Mouse (Mus musculus) ovary, postnatal 36 days (tissue): Measurements from ENCODE around the gene Tesk2.
"Not testable (repeated sequence)": the region's sequence is repeated elsewhere in the genome, so short reads cannot be mapped to it uniquely, and the experiment has no call there.

ENCODE experiments used
- DNase-seq: peaks from one replicate; pipeline ENCODE4 v3.0.0; 2022; ENCODE audit warnings: low spot score, mixed read lengths

Tesk2 gene

DNA sequence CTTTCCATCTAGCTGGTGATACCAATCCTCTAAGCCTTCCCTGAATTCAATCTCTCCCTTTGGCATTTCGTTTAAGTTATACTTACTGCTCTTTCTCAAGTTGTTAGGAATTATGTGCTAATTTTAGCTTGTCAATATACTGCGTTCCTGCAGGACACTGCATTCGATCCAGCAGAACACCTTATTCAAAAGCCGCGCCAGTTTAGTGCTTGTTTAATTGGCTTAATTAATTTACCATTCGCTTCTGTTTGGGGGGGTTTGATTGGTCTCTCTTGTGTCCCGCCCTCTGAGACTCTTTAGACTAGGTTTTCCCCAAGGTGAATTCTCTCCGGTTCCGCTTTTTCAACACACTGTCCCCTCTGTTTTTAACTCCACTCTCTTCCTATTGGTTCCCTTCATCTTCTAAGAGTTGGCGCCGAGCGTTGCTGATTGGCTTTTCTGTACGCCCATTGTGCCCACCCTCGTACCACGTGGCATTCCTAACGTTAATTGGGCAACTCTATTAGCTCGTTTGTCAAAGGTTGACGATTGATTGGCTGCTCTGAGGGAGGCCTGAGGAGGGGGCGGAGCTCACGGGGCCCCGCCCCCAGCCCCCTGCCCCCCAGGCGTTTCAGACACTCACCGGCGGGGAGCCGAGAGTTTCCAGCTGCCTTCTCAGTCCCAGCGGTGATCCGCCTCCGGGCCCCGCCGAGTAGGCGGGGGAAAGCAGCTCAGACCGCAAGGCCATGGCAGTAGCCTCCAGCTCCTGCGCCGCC is at the start of gene Tesk2:
Gene Tesk2 (plus strand): TSS at position 606 of the 755 bp plus-strand sequence.
- peak; percentile 85 for DNase-seq

DNA sequence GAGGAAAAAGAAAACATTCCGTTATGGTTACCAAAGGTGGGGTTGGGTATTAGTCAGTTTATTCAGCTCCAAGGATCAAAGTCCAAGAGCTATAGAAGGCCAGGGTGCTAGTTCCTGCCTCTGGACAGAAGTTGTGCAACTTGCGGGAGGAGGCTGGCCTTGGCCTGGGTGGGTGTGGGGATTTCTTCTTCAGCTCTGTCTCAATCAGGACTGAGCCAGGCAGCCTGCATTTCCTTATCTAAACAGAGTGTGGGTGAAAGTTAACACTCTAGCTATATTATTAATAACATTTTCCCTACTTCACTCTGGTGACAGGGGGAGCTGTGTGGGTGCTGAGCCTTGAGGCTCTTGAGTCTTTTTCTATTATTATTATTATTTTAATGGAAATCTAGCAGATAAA is 48.0 kb upstream of the Tesk2 start:
- peak; percentile 68 for DNase-seq

DNA sequence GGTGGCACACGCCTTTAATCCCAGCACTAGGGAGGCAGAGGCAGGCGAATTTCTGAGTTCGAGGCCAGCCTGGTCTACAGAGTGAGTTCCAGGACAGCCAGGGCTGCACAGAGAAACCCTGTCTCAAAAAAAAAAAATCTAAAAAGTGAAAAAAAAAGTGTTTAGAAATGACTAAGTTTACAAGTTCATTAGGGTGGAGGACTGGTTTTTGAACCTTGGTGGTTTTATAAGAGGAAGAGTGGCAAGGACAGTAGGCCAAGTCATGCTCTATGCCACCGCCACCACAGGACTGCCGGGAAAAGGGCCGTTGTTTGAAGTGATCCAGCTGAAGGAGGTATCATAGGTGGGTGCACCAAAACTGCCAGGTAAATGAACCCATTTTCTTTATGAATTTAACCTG is 46.0 kb upstream of the Tesk2 start:
- not testable (repeated sequence) for DNase-seq

DNA sequence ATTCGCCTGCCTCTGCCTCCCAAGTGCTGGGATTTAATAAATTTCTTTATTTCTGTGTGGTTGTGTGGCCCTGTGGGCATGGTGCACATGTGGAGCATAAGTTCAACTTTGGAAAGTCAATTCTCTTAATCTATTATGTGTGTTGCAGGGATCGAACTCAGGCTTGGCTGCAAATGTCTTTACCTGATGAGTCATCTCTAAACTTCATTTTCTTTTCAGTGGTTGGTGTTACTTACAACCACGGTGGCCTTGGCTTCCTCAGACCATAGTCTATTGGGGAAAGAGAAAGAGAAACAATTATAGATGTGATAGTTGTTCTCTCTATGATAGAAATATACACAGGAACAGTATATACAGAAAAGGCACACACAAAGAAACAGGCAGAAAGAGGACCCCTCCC is 44.7 kb upstream of the Tesk2 start:
- no peak for DNase-seq

DNA sequence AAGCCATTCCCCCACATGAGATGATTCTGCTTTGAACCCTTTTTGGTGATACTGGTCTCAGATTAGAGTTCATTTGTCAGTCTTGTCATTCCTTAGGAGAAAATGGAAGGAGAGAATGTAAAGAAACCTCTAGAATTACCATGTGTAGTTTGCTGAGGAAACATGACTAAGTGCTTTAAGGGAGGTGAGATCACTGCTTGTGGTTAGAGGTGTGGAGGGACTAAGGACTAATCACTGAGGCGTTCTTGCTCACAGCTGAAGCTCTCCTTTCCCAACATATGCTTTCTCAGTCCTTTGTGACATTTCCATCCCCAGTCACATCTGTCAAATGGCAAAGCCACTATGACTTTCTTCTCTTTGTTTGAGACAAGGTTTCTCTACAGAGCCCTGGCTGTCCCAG is 42.9 kb upstream of the Tesk2 start:
- DNase-seq = no peak

DNA sequence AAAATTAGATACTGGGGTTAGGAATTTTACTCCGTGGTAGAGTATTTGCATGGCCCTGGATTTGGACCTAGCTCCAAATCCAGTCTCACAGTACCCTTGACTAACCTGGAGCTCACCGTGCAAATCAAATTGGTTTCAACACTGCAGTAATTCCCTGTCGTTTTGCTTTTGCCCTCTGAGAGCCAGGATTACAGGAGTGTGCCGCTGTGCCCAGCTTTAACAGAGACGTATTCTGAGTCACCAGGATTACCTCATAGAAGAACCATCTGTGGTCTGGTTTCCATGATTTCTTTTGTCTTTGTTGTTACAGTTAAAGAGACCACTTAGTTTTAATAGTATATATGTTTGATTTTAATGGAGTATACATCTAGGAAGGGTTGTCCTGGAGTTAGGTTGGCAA is 41.6 kb upstream of the Tesk2 start:
- DNase-seq = no peak

DNA sequence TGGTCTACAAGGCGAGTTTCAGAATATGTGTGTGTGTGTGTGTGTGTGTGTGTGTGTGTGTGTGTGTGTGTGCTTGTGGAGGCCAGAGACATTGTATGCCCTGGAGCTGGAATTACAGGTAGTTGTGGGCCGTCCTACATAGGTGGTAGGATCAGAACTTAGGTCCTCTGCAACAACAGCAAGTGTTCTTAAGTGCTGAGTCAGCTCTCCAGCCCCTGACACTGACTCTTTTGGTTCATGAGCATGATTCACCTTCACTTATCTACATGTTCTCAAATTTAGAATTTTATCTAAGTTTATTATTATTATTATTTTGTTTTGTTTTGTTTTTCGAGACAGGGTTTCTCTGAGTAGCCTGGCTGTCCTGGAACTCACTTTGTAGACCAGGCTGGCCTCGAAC is 40.2 kb upstream of the Tesk2 start:
- DNase-seq = not testable (repeated sequence)

DNA sequence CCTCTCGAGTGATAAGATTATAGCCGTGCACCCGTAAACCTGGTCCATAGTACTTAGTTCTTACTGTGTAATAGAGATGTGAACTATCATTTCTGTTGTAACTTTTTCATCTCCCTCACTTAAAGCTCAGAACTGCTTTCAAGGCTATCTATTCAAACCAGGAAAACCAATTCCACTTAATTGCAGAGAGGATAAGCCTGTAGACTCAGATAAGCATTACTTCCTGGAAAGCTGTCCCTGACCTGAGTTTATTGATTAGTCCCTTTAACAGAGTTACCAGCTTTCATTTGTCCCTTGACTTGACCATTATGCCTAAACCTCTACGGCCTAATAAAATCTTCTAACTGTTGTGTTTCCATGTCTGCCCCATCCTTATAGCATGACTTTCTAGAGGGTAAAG is 36.8 kb upstream of the Tesk2 start:
- no peak for DNase-seq

DNA sequence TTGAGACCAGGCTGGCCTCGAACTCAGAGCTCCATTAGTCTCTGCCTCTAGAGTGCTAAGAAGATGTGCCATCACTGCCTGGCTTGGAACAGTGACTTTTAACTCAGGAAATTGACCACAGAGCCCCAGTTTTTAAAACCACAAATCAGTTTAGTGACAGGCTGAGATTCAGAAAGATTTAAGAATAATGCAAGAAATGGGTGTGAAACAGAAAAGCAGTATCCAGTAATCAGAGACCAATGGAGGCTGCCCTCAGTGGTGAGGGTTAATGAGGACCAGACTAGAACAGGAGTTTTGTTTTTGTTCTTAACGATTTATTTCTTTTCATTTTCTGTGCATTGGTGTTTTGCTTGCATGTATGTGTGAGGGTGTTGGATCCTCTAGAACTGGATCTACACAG is 36.1 kb upstream of the Tesk2 start:
- DNase-seq = no peak

DNA sequence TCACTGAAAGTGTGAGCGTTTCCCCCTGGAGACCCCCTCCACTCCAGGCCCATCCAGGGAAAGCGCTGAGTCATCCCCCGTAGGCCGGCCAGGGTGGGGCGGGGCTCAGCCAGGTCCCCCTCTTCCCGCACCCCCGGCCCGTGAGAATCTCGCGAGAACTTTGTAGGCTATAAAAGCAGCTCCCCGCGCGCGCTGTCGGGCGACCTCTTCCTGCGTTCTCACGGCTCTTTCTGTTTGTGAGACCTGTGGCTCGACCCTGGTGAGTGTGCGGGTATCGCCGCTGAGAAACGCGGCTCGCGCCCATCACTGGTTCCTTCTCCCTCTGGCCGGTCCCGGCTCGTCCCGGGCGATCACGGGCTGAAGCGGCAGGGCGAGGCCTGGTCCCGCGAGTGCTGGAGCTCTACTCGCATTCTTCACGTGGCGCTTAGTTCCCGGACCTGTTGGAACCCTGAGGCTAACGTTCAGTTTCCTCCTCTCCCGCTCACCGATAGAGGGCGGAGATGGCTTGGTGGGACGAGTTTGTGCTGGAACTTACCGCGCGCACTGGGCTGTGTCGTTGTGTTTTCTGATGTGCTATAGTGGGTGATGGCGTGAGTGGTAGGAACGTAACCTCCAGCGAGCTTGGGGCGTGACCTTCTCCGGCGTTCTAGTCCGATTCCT is 35.2 kb upstream of the Tesk2 start, which contains the start of gene Prdx1:
Gene Prdx1 (plus strand): TSS at position 143 of the 660 bp plus-strand sequence.
- DNase-seq = peak; percentile 97

DNA sequence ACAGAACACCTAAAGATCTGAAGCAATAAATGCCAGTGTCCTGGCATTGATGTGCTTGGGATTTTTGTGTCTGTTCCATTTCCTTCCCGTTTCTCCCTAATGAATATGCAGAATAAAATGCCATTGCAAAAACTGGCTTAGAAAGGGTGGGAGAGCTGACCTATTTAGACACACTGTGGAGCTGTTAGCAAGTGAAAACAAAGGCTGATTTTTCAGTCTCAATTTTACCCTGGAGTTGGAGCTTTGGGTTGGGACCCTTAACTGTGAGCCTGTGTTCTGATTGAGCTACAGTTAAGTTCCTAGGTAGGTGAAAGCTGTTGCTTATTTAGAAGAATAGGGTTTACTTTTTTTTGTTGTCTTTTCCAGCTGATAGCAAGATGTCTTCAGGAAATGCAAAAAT is 33.7 kb upstream of the Tesk2 start:
- DNase-seq = no peak

DNA sequence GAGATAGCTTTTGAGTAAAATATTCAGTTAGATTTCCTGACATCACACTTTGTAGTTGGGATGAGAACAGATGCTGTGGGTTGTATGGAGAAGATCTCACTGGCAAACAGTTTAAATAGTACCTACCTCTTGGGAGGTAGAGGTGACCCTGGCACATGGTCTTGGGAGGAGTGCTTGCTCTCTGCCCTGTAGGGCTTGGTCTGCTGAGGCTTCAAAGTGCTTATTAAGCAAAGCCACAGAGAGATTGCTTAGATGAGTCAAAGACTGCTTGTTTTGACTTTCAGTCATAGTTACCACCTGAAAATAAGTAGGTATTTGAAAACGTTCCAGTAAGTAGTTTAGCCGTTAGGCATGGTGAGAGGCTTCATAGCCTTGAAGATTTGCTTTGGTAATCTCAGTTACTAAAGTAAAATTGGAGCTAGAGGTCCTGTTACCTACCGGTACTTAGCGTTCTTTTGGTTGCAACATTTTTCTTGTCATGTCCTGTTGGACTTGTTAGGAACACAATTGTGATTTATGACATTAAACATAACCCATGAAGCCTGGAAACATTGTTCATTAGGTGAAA is 31.4 kb upstream of the Tesk2 start:
- no peak for DNase-seq

DNA sequence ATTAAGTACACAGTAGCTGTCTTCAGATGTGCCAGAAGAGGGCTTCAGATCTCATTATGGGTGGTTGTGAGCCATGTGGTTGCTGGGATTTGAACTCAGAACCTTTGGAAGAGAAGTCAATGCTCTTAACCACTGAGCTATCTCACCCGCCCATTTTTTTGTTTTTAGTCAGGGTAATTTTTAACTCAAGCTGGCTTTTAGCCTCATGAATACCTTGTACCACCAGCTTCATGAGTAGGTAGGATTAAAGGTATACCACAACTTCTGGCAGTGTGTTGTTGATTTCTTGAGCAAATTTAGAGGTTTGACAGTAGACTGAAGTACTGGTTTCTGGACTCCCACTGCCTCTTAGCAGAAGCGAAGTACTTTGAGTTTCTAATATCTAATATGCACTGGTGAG is 28.6 kb upstream of the Tesk2 start:
- DNase-seq = no peak

DNA sequence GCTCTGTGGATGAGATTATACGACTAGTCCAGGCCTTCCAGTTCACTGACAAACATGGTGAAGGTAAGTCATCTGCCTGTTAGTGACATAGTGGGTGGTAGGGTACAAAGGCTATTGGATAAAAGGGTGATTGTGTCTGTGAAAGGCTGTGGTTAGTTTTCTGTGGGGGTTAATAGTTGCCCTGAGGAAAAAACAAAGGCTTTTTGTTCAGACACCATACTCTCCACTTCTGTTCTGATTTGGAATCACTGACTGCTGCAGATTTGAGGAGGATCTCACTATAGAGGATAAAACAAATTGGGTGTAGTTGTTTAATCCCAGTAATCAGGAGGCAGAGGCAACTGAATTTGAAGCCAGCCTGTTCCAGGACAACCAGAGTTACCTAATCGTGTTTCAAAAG is 27.0 kb upstream of the Tesk2 start:
- DNase-seq = no peak

DNA sequence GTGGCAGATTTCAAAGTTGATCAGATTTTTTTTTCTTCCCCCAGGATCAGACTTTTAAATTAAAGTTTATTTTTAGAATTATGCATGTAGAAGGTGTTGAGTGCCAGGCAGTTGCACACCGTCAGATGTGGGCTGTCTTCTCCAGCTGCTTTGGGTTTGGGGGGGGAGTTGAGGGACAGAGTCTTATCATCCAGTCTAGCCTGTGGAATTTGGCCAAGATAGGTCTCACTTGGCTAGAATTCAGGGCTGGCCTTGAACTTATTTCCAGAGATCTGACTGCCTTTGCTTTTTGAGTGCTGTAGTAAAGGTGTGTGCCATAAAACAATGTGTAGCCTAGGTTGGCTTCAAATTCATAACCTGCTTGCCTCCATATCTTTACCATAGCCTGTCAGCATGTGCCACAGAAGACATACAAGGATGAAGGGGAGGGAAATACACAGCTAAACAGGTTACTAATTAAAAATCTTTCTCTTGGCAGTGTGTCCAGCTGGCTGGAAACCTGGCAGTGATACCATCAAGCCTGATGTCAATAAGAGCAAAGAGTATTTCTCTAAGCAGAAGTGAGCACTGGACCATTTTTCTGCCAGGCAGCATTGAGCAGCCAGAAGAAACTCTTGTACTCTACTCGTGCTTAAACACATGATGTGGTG is 21.9 kb upstream of the Tesk2 start:
- no peak for DNase-seq

DNA sequence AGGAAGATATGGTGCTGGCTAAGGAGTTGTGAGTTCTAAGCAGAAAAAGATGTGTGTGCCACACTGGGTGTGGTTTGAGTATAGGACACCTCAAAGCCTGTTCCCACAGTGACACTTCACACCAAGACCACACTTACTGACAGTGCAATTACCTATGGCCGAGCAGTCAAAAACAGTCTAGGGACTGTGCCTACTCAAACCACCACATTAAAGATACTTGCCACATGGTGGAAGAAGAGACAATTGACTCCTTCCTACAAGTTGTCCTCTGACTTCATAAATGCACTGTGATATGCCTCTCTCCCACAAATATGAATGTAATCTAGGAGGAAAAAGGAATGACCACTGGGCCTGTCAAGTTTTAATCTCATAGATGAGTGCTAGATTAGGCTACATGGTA is 19.8 kb upstream of the Tesk2 start:
- DNase-seq = no peak

DNA sequence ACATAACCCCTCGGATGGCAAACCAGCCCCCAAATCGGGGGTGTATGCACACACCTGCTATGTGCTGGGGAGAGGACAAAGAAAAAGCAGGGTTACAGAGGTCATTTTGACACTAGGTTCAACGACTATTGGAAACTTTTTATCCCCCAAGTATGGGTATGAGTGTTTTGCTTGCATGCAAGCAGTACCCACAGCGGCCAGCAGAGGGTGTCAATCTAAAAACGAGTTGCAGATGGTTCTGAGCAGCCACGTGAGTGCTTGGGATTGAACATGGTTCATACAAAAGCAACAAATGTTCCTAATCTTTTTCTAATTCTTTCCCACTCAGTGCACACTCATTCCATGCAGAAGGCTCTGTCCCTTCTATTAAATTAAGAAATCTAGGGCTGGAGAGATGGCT is 16.9 kb upstream of the Tesk2 start:
- DNase-seq = peak; percentile 65

DNA sequence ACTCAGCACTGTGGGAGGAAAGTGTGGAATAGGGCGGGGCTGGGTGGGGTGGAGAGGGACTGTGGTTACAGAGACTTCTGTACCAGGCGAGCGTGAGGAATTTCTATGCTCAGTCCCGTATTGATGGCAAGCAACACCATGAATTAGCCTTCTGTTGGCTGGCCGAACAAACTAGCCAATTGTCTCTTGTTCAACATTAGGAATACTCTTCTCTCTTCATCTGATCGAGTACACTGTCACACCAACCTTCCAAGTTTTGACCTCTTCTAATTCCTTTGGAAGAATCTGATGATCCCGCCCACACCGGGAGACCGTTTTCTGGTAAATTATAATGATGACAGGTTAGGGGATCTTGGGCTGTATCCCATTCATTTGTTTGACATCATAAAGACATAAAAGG is 13.1 kb upstream of the Tesk2 start:
- DNase-seq = no peak

DNA sequence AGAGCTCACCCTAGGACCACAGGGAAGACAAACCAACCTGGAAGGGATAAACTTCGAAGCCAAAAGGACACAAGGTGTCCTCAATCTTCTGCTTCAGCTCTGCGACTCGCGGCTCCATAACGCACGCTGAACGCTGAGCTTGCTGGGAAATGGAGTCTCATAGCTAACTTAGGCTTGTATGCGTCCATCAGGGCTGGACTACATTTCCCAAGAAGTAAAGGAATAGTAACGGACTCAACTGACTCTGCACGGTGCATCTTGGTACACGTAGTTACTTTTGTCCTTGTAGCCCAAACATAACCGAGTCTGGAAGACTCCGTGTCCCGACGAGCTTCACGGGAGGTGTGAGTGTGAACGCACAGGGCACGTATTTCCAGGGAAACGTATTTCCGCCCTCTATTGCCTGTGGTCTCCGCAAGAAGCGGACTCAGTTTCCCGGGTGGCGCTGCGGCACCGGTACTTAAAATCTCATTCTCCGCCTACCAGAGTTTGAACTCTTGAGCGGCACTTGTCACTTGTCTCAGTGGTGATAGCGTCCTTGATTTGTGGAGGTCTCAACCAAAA is 12.5 kb upstream of the Tesk2 start, which contains the start of the genes Mmachc and Ccdc163:
Gene Mmachc (minus strand): TSS at position 206 of the 564 bp plus-strand sequence.
Gene Ccdc163 (plus strand): TSS at position 309 of the 564 bp plus-strand sequence.
- DNase-seq = peak; percentile 83

DNA sequence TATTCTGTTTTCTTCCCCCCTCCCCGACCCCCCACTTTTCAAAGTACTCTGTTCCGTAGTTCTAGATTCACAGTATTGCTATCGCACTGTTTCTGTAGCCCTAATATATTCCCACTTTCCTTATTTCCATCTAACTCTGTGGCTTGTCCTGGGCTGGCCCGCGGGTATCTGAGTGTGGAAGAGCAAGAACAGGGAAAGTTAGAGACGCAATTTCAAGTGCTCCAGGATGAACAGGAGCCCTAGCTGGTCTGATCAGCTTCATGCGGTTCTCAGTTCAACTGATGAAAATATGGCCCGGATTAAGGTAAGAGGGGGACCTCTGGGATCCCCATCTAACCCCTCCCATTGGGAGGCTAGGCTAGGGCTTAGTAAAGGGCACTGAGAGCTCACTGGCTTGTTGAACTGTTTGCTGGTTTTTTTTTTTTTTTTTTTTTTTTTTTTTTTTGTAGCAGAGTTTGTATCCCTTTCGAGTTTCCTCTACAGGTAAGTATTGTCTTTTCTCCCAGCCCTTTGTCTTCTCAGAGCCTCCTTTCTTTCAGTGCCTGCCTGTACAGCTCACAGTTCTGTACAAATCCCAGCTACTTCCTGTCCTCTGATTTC is 11.9 kb upstream of the Tesk2 start:
- no peak for DNase-seq

DNA sequence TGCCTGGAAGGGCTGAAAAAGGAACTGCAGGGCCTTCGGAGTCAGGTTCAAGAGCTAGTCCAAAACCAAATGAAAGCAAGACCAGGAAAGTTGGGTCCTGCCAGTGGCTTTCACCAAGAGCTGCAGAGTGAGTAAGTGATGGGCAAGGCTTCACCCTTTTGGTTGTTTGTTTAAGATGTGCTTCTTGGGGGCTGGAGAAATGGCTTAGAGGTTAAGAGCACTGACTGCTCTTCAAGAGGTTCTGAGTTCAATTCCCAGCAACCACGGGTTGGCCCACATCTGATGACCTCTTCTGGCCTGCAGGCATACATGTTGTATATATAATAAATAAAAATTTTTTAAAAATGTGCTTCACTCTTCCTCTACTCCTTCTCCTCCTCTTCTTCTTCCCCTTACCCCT is 10.6 kb upstream of the Tesk2 start:
- no peak for DNase-seq

DNA sequence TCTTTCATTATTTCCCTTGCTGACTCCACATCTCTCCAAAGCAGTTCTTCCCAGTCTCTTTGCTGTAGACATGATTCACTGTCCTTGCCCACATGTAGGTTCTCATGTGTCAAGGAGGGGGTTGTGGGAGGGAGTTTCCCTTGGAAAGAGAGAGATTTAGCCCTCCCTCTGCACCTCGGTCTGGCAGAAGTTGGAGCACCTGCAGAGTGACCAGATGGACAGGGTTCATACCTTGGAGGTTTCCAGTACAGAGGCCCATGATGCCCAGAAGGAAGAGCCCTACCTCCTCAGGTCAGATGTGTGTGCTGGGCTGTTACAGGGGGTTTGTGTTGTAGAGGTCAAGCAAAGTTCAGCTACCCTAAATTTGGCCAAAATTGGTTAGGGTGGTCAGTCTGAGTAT is 8.2 kb upstream of the Tesk2 start:
- no peak for DNase-seq
